Mouse (Mus musculus) kidney, adult 2 months (tissue): ENCODE results near the gene Lrrn2. TPM values are rescaled to one million over a fixed set of nuclear protein-coding genes. Genes with fewer than 3 reads are reported as not detected.

Source experiments
- DNase-seq: peaks from one replicate; pipeline ENCODE4 v3.0.0; 2021
- H3K27ac ChIP-seq: fragments of 200-500 bp; 2 replicates; pipeline ENCODE4 v1.5.1; 2012; ENCODE audit warnings: low read depth, low read length, control low read depth, inconsistent platforms; ENCODE audit not compliant: insufficient read depth
- H3K27me3 ChIP-seq: fragments of 200-500 bp; replicated peaks from 2 replicates; pipeline ENCODE4 v1.6.1; 2012; ENCODE audit warnings: mild to moderate bottlenecking, moderate library complexity, low read length, inconsistent platforms; ENCODE audit not compliant: control insufficient read depth, insufficient read depth
- H3K36me3 ChIP-seq: fragments of 200-500 bp; 2 replicates; pipeline ENCODE4 v1.6.1; 2012; ENCODE audit warnings: mild to moderate bottlenecking, moderate library complexity, low read length, inconsistent platforms; ENCODE audit not compliant: control insufficient read depth, insufficient read depth
- H3K4me1 ChIP-seq: fragments of 200-500 bp; 2 replicates; pipeline ENCODE4 v1.6.1; 2011; ENCODE audit warnings: low read length; ENCODE audit not compliant: control insufficient read depth, insufficient read depth
- H3K4me3 ChIP-seq: fragments of 200-500 bp; 2 replicates; pipeline ENCODE4 v1.5.1; 2011; ENCODE audit warnings: mild to moderate bottlenecking, low read depth, low read length, control low read depth; ENCODE audit not compliant: insufficient read depth
- CTCF ChIP-seq: fragments of 200-500 bp; conservative IDR thresholded peaks from 2 replicates; pipeline ENCODE4 v1.5.1; 2011; ENCODE audit warnings: low read depth, mild to moderate bottlenecking, control low read depth, low read length, moderate library complexity, mixed read lengths; ENCODE audit not compliant: insufficient read depth, insufficient read length
- POLR2A ChIP-seq: fragments of 200-500 bp; IDR thresholded peaks from one replicate; pipeline ENCODE4 v1.6.1; 2011; ENCODE audit warnings: low read depth, low read length, control low read depth
- WGBS: fragments of 180-500 bp; shearing (Covaris S2); methylation state at CpG from one replicate; pipeline ENCODE4 v1.1.7; 2018; 5-methylcytosine and 5-hydroxymethylcytosine counted together
- polyA plus RNA-seq: library from polyadenylated mRNA; depleted of rRNA; stranded (reverse); fragments of >200 nt; gene quantifications from 2 replicates; pipeline ENCODE4 v1.2.3, GENCODE M21; 2012

Gene Lrrn2
- polyA plus RNA-seq, 1 experiment: 0.36 TPM

DNA sequence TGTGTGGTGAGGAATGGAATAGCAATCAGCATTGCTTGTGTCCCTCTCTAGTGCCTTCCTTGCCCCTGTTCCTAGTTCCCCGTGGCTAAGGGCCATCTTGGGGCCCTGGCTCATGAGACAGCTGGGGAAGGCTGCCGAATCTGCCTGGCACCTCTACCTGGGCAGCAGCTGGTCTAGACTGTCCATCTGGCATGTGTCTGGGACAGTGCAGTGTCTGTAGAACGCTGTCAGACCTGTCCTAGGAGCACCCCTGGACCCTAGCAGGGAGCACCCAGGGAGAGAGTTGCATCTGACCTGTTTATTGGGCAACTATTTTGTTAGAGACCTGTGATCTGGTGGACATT lies 48.8 kb downstream of the Lrrn2 start:
- TF ChIP-seq CTCF (no peak), POLR2A (no peak)
- WGBS: 44% methylated on average over 3 of the region's 3 CpGs
- no peaks in the 10 kb centered on the region for H3K4me1 ChIP-seq
- no peaks in the 10 kb centered on the region for H3K36me3 ChIP-seq
- DNase-seq: no peak
- no peak overlapping the region for H3K4me3 ChIP-seq
- H3K27me3 ChIP-seq: no peaks in the 10 kb centered on the region
- no peak overlapping the region for H3K27ac ChIP-seq

DNA sequence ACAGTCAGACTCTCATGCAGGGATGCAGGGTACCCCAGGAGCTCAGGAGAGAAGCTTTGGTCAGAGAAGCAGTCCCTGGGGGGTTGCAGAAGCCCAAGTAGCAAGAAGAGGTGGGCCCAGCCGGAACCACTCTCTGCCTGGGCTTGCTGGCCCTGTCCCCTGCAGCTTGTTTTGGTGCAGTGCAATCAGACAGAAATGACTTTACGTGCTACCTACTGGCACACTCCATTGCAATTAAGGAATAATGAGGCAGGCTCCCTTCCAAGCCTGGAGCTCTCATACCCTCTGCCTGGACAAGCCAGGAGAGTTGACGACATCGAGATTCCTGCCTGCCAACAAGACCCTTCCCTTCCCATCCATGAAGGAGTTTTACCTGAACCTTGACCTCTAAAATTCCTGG lies 50.2 kb downstream of the Lrrn2 start:
- no peak for TF ChIP-seq POLR2A
- no peak for TF ChIP-seq CTCF
- H3K27ac ChIP-seq: no peak overlapping the region
- H3K4me1 ChIP-seq: no peaks in the 10 kb centered on the region
- H3K27me3 ChIP-seq: no peaks in the 10 kb centered on the region
- H3K36me3 ChIP-seq: no peaks in the 10 kb centered on the region
- no peak for DNase-seq
- 57% methylated on average over 4 of the region's 4 CpGs for WGBS
- H3K4me3 ChIP-seq: no peak overlapping the region

DNA sequence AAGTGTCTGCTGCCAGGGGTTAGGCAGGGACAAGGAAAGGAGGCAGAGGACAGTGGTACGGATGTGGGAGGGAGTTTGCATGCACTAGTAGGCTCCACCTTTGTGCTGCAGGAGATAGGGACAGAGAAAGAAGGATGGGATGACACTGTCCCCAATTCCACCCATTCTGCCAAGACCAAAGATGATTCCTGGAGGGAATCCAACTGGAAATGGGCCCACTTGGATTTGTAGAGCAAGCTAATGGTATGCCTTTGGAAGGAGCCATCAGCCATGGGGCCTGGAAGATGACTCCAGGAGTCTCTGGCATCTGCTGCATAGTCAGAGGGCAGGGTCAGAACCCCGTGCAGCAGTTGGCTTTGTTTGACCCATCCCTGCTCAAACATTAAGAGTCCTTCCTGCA lies 52.3 kb downstream of the Lrrn2 start:
- 81% methylated on average over 2 of the region's 2 CpGs for WGBS
- Histone ChIP-seq H3K4me3 (no peak overlapping the region), H3K36me3 (no peaks in the 10 kb centered on the region), H3K27ac (no peak overlapping the region), H3K27me3 (no peaks in the 10 kb centered on the region), H3K4me1 (no peaks in the 10 kb centered on the region)
- no peak for DNase-seq
- TF ChIP-seq CTCF (no peak), POLR2A (no peak)

DNA sequence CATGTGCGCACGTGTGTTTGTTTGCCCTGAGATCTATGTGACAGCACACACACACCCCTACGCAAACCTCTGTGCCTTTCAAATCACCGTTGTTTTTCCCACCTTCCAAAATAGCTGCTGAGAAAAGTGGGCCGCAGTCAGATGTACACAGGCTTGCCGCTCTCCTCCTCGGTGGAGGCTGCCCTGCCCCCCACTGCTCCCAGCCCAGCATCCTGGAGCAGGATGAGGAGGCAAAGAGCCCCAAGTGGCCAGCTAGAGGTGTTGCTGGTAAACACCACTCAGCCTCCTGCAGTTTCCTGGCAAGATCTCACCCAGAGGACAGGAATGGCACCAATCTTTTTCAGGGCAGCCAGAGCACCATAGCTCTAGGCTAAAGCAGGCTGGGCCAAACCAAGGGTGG lies 54.8 kb downstream of the Lrrn2 start:
- Histone ChIP-seq H3K4me3 (no peak overlapping the region), H3K36me3 (no peaks in the 10 kb centered on the region), H3K27me3 (no peaks in the 10 kb centered on the region), H3K27ac (no peak overlapping the region), H3K4me1 (no peaks in the 10 kb centered on the region)
- no peak for TF ChIP-seq POLR2A
- TF ChIP-seq CTCF: no peak; the same call in 1 of the 2 replicates
- WGBS: 21% methylated on average over 7 of the region's 7 CpGs
- peak; percentile 2 for DNase-seq

DNA sequence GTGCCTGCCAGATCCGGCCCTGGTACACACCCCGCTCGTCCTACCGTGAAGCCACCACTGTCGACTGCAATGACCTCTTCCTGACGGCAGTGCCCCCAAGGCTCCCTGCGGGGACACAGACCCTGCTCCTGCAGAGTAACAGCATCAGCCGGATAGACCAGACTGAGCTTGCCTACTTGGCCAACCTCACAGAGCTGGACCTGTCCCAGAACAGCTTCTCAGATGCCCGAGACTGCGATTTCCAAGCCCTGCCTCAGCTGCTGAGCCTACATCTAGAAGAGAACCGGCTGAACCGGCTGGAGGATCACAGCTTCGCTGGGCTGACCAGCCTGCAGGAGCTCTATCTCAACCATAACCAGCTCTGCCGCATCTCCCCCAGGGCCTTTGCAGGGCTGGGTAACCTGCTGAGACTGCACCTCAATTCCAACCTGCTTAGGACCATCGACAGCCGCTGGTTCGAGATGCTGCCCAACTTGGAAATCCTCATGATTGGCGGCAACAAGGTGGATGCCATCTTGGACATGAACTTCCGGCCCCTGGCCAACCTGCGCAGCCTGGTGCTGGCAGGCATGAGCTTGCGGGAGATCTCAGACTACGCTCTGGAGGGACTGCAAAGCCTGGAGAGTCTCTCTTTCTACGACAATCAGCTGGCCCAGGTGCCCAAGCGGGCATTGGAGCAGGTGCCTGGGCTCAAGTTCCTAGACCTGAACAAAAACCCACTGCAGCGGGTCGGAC lies 57.4 kb downstream of the Lrrn2 start:
- WGBS: 81% methylated on average over 26 of the region's 26 CpGs
- Histone ChIP-seq H3K36me3 (no peaks in the 10 kb centered on the region), H3K4me3 (no peak overlapping the region), H3K27me3 (no peaks in the 10 kb centered on the region), H3K4me1 (no peaks in the 10 kb centered on the region), H3K27ac (no peak overlapping the region)
- no peak for DNase-seq
- TF ChIP-seq CTCF (no peak), POLR2A (no peak)

DNA sequence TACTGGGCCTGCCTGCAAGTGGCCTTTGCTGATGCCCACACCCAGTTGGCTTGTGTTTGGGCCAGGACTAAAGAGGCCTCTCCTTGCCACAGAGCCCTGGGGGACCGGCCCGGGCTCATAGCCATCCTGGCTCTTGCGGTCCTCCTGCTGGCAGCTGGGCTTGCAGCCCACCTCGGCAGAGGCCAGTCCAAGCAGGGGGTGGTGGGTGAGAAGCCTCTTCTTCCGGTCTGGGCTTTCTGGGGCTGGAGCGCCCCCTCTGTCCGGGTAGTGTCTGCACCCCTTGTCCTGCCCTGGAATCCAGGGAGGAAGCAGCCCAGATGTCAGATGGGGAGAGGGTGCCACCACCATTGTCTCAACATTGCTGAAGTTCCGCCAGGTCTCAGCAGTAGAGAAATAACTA lies 58.9 kb downstream of the Lrrn2 start:
- TF ChIP-seq POLR2A (no peak), CTCF (no peak)
- DNase-seq: peak; percentile 2
- WGBS: 86% methylated on average over 8 of the region's 8 CpGs
- Histone ChIP-seq H3K27me3 (no peaks in the 10 kb centered on the region), H3K4me3 (no peak overlapping the region), H3K27ac (no peak overlapping the region), H3K4me1 (no peaks in the 10 kb centered on the region), H3K36me3 (no peaks in the 10 kb centered on the region)

DNA sequence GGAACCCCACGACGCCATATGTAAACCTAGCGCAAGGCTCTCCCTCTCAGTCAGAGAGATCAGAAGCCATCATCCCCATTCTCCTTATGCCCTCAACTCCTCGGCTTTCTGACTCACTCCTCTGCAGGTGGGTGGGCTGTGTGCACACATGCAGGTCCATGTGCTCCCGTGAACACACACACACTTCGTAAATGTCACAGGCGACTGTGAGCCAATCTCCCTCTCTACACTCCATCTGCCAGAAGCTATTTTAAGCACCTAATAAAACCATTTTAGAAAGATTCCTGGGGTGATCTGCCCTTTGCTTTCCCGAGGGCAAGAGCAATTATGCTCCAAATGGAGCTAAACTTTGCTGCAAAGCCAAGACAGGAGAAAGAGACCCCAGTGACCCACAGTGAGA lies 65.8 kb downstream of the Lrrn2 start:
- no peak for DNase-seq
- Histone ChIP-seq H3K4me1 (no peaks in the 10 kb centered on the region), H3K27ac (no peak overlapping the region), H3K36me3 (no peaks in the 10 kb centered on the region), H3K27me3 (no peaks in the 10 kb centered on the region), H3K4me3 (no peak overlapping the region)
- TF ChIP-seq POLR2A: no peak
- TF ChIP-seq CTCF: no peak
- 51% methylated on average over 8 of the region's 8 CpGs for WGBS
